ENCODE assay signal across 11 mouse cellular contexts in the genomic region with DNA sequence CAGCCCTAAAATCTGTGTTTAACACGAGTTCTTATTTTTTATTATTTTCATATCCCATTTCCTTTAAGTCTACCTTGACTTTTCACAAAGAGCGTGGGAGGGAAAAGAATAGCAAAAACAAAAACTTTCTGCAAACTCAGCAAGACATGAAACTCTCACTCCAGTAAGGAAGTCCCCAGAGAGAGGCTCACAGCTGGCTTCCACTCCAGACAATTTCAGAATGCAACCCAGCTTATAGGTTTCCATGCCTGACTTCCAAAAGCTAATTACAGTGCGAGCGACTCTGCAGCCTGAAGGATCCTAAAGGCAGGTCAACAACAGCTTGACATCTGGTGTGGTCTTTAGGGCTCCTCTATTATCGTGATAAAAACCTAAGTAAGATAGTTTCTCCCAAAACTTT.
A peak's percentile ranks its signal among the peaks of the same experiment; 100 is the strongest.
DNase-seq lines count a peak whose midpoint lies in the region; ATAC-seq and TF ChIP-seq lines count a peak whose summit lies in the region.
"Had no signal": no experiment of that assay in that cellular context is flagged by ENCODE, and none has a peak within 500 bp of the region (broad histone marks: within the 10 kb centered on the region; RNA-seq: fewer than 3 reads in every experiment).

No protein-coding gene starts in this region.

- H3K4me3 ChIP-seq in heart, embryonic 12.5 days, result no peak overlapping the region
- no peak overlapping the region for H3K4me3 ChIP-seq in liver, postnatal 0 days (ENCODE audit: low read depth, low read length)
- no peak overlapping the region for H3K4me3 ChIP-seq in liver, embryonic 11.5 days (ENCODE audit: low read depth, low read length)
- H3K4me3 ChIP-seq in embryonic facial prominence, embryonic 12.5 days, result no peak overlapping the region
- no peak overlapping the region for H3K4me3 ChIP-seq in stomach, embryonic 14.5 days (ENCODE audit: low read depth, low read length)
- H3K4me3 ChIP-seq: forebrain, embryonic 10.5 days; liver, embryonic 15.5 days had no signal

- no peak for TF ChIP-seq CTCF in liver, postnatal 0 days (IDR thresholded peaks at IDR 0.05; ENCODE audit: low read depth)

- intact Hi-C loops in heart, postnatal 10 days (cut with DNase I), result no loop called here

- peaks cover 9% of the 10 kb centered on the region for H3K36me3 ChIP-seq in heart, embryonic 12.5 days
- H3K36me3 ChIP-seq in liver, postnatal 0 days (replicated peaks; ENCODE audit: insufficient read depth, low read length), result no peaks in the 10 kb centered on the region
- H3K36me3 ChIP-seq in liver, embryonic 11.5 days (ENCODE audit: control insufficient read depth, insufficient read depth, low read length), result no peaks in the 10 kb centered on the region
- no peaks in the 10 kb centered on the region for H3K36me3 ChIP-seq in embryonic facial prominence, embryonic 12.5 days
- H3K36me3 ChIP-seq in stomach, embryonic 14.5 days (ENCODE audit: control insufficient read depth, insufficient read depth, low read length), result no peaks in the 10 kb centered on the region
- H3K36me3 ChIP-seq: forebrain, embryonic 10.5 days; liver, embryonic 15.5 days had no signal

- H3K27me3 ChIP-seq in heart, embryonic 12.5 days (replicated peaks), result no peaks in the 10 kb centered on the region
- H3K27me3 ChIP-seq in liver, postnatal 0 days (ENCODE audit: insufficient read depth, low read length), result no peaks in the 10 kb centered on the region
- no peaks in the 10 kb centered on the region for H3K27me3 ChIP-seq in liver, embryonic 11.5 days (replicated peaks; ENCODE audit: control insufficient read depth, insufficient read depth, low read length)
- H3K27me3 ChIP-seq in embryonic facial prominence, embryonic 12.5 days, result no peaks in the 10 kb centered on the region
- no peaks in the 10 kb centered on the region for H3K27me3 ChIP-seq in stomach, embryonic 14.5 days (ENCODE audit: control insufficient read depth, insufficient read depth, low read length)
- H3K27me3 ChIP-seq: liver, embryonic 15.5 days had no signal

- peaks cover 6% of the 10 kb centered on the region; the same call in 1 of the 2 replicates for H3K4me1 ChIP-seq in heart, embryonic 12.5 days (replicated peaks)
- H3K4me1 ChIP-seq in liver, postnatal 0 days (ENCODE audit: insufficient read depth), result no peaks in the 10 kb centered on the region
- no peaks in the 10 kb centered on the region for H3K4me1 ChIP-seq in liver, embryonic 11.5 days (replicated peaks; ENCODE audit: control insufficient read depth, insufficient read depth, low read length)
- peaks cover 13% of the 10 kb centered on the region; the same call in 1 of the 2 replicates for H3K4me1 ChIP-seq in embryonic facial prominence, embryonic 12.5 days
- H3K4me1 ChIP-seq in stomach, embryonic 14.5 days (ENCODE audit: control insufficient read depth, insufficient read depth, low read length), result peaks cover 10% of the 10 kb centered on the region; the same call in 1 of the 2 replicates
- H3K4me1 ChIP-seq: liver, embryonic 15.5 days had no signal

- no peak overlapping the region for H3K9ac ChIP-seq in heart, embryonic 12.5 days
- H3K9ac ChIP-seq in liver, postnatal 0 days (replicated peaks), result no peak overlapping the region
- H3K9ac ChIP-seq in liver, embryonic 11.5 days (ENCODE audit: low read depth, low read length), result no peak overlapping the region
- no peak overlapping the region for H3K9ac ChIP-seq in embryonic facial prominence, embryonic 12.5 days
- H3K9ac ChIP-seq in stomach, embryonic 14.5 days (replicated peaks; ENCODE audit: low read depth, low read length), result no peak overlapping the region
- H3K9ac ChIP-seq: liver, embryonic 15.5 days had no signal

- no peak for ATAC-seq in heart, embryonic 12.5 days (ENCODE audit: insufficient number of reproducible peaks, low FRiP score)
- ATAC-seq in liver, postnatal 0 days, result no peak
- no peak for ATAC-seq in liver, embryonic 11.5 days (replicated peaks; ENCODE audit: low FRiP score)
- no peak for ATAC-seq in embryonic facial prominence, embryonic 12.5 days (ENCODE audit: insufficient number of reproducible peaks, insufficient read depth, low FRiP score, low TSS enrichment)
- peak; percentile 42; the same call in 1 of the 2 replicates for ATAC-seq in stomach, embryonic 14.5 days (ENCODE audit: insufficient number of reproducible peaks, insufficient read depth, low FRiP score, low read depth)
- ATAC-seq: hindbrain, postnatal 0 days had no signal

- no peak for TF ChIP-seq EP300 in liver, postnatal 0 days (IDR thresholded peaks at IDR 0.05; ENCODE audit: low read depth)

- 73% methylated on average over 5 of the region's 5 CpGs for WGBS in heart, embryonic 12.5 days
- WGBS in liver, postnatal 0 days (ENCODE audit: insufficient replicate concordance), result 64% methylated on average over 5 of the region's 5 CpGs
- 72% methylated on average over 5 of the region's 5 CpGs for WGBS in liver, embryonic 11.5 days
- WGBS in embryonic facial prominence, embryonic 12.5 days, result 36% methylated on average over 5 of the region's 5 CpGs
- 52% methylated on average over 5 of the region's 5 CpGs for WGBS in stomach, embryonic 14.5 days

- H3K4me2 ChIP-seq in heart, embryonic 12.5 days, result no peak overlapping the region
- no peak overlapping the region for H3K4me2 ChIP-seq in liver, postnatal 0 days (ENCODE audit: low read depth, low read length)
- H3K4me2 ChIP-seq in liver, embryonic 11.5 days, result no peak overlapping the region
- no peak overlapping the region for H3K4me2 ChIP-seq in embryonic facial prominence, embryonic 12.5 days (replicated peaks)
- no peak overlapping the region for H3K4me2 ChIP-seq in stomach, embryonic 14.5 days (replicated peaks; ENCODE audit: low read depth, low read length)
- H3K4me2 ChIP-seq: liver, embryonic 15.5 days had no signal

- peak; percentile 29 to 37 for DNase-seq in heart, postnatal 10 days
- no peak for DNase-seq in liver, postnatal 0 days
- no peak for DNase-seq in liver, embryonic 11.5 days (ENCODE audit: low spot score)
- DNase-seq in urinary bladder, postnatal 10 days (ENCODE audit: low spot score), result no peak
- DNase-seq: cerebellum, postnatal 10 days had no signal

- H3K27ac ChIP-seq in heart, embryonic 12.5 days (ENCODE audit: poor library complexity, severe bottlenecking), result no peak overlapping the region
- H3K27ac ChIP-seq in liver, postnatal 0 days (ENCODE audit: low read depth), result 0 out of 2 replicates have a peak overlapping the region, but pooled peaks have one; percentile 5
- no peak overlapping the region for H3K27ac ChIP-seq in liver, embryonic 11.5 days (ENCODE audit: low read depth, low read length)
- H3K27ac ChIP-seq in embryonic facial prominence, embryonic 12.5 days, result 0 out of 2 replicates have a peak overlapping the region, but pooled peaks have one; percentile 54
- H3K27ac ChIP-seq in stomach, embryonic 14.5 days (ENCODE audit: low read length), result peak overlapping the region; percentile 71; the same call in 1 of the 2 replicates
- H3K27ac ChIP-seq: forebrain, embryonic 10.5 days; hindbrain, postnatal 0 days; liver, embryonic 15.5 days had no signal

- peaks cover 7% of the 10 kb centered on the region; the same call in 1 of the 2 replicates for H3K9me3 ChIP-seq in heart, embryonic 12.5 days (replicated peaks)
- H3K9me3 ChIP-seq in liver, postnatal 0 days (ENCODE audit: low read length), result no peaks in the 10 kb centered on the region
- no peaks in the 10 kb centered on the region for H3K9me3 ChIP-seq in liver, embryonic 11.5 days (ENCODE audit: control insufficient read depth, low read length)
- no peaks in the 10 kb centered on the region for H3K9me3 ChIP-seq in embryonic facial prominence, embryonic 12.5 days
- peaks cover 4% of the 10 kb centered on the region; the same call in 1 of the 2 replicates for H3K9me3 ChIP-seq in stomach, embryonic 14.5 days (ENCODE audit: control insufficient read depth, low read depth, low read length)
- H3K9me3 ChIP-seq: forebrain, embryonic 10.5 days; liver, embryonic 15.5 days had no signal

Comparison
In these comparisons a context has a peak if more than half of its experiments do, and no peak if none do; other contexts are left out.
1. H3K27ac ChIP-seq: peak in liver, postnatal 0 days (single experiment), embryonic facial prominence, embryonic 12.5 days (single experiment) and stomach, embryonic 14.5 days (single experiment); none in heart, embryonic 12.5 days (single experiment) and liver, embryonic 11.5 days (single experiment).
2. DNase-seq: peak in heart, postnatal 10 days (2 of 2); none in liver, postnatal 0 days (single experiment), liver, embryonic 11.5 days (single experiment) and urinary bladder, postnatal 10 days (single experiment).